Mouse (Mus musculus): ENCODE results near the gene Fgfr2. TPM values are rescaled to one million over a fixed set of nuclear protein-coding genes. Genes with fewer than 3 reads are reported as not detected.

The Fgfr2 gene
- polyA plus RNA-seq, 1 experiment from 2014 or later = 33.9 TPM

DNA sequence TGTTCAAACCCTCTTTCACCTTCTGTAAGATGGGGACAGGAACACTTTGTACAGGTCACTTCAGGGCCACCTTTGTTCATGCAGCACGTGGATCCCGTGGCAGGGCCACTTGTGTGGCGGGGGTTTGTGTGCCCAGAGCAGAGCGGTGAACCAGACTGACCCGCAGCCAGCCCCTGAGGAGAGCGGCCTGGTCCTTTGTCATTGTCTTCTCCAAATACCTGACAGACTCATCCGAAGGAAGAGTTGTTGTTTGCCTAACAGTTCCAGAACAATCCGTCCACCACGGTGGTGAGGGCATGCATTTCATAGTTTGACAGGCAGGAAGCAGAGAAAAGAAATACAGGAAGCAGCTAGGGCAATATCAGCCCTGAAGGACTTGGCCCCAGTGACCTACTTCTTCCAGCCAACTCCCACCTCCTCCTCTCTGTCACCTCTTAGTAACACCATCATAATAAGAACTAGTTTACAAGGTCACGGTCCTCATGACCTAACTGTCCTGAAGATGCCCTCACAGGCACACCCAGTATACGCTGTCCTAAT, 2365.8 kb downstream of the Fgfr2 start:
- no peak overlapping the region for H3K27ac ChIP-seq
- H3K36me3 ChIP-seq = peaks cover 72% of the 10 kb centered on the region
- no peaks in the 10 kb centered on the region for H3K9me3 ChIP-seq
- H3K4me3 ChIP-seq = no peak overlapping the region
- H3K4me1 ChIP-seq (replicated peaks) = peaks cover 32% of the 10 kb centered on the region
- no peak overlapping the region for H3K4me2 ChIP-seq
- 79% methylated on average over 11 of the region's 11 CpGs for WGBS
- H3K9ac ChIP-seq = no peak overlapping the region
- no peak for ATAC-seq (ENCODE audit: low FRiP score)
- no peaks in the 10 kb centered on the region for H3K27me3 ChIP-seq

DNA sequence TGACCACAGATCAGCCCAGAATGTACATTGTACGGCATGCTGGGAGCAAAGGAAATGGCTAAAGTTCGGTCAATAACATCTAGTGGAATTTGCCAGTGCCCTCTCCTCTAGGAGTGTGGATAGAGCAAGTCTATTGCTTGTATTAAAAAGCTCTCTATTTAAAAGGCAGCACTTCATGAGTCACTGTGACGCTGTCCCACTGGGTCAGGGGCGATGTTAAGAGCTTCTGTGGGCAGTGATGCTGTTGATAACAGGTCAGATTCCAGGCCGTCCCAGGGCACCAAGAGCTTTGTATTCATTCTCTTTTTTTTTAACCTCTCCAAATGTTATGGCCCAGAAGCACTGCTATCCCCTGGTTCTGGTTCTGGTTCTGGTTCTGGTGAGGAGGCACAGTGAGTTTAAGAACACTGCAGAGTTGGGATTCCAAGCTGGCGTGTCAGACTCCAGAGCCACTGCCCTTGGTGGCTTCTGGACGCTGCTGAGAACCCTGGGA, 2366.8 kb downstream of the Fgfr2 start:
- peaks cover 76% of the 10 kb centered on the region for H3K36me3 ChIP-seq
- H3K9ac ChIP-seq = no peak overlapping the region
- H3K9me3 ChIP-seq = no peaks in the 10 kb centered on the region
- 76% methylated on average over 7 of the region's 7 CpGs for WGBS
- no peak for ATAC-seq (ENCODE audit: low FRiP score)
- H3K27ac ChIP-seq = peak overlapping the region; percentile 42; the same call in 1 of the 2 replicates
- H3K4me1 ChIP-seq (replicated peaks) = peaks cover 33% of the 10 kb centered on the region
- no peak overlapping the region for H3K4me2 ChIP-seq
- no peaks in the 10 kb centered on the region for H3K27me3 ChIP-seq
- H3K4me3 ChIP-seq = no peak overlapping the region

DNA sequence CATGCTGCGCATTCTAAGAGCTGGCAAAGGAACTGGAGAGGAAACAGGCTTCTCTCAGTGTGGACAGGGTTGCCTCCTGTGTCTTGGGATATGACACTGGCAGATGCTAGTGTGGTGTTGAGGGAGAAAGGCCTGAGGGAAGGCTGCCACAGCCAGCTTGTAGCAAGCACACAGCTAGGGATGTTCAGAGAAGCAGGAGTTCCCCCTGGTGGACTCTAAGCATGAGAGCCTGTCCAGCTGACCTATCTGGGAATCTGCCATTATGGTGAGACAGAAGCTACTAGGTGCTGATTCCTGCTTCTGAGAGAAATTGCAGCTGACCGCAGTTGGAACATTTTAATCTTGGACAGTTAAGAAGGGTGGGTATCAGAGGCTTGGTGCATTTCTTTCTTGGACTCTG, 2368.4 kb downstream of the Fgfr2 start:
- Histone ChIP-seq H3K27ac (peak overlapping the region; percentile 69; the same call in 1 of the 2 replicates), H3K4me2 (no peak overlapping the region), H3K27me3 (no peaks in the 10 kb centered on the region), H3K4me3 (no peak overlapping the region), H3K9ac (0 out of 2 replicates have a peak overlapping the region, but pooled peaks have one; percentile 24), H3K4me1 (replicated peaks) (peaks cover 49% of the 10 kb centered on the region), H3K9me3 (no peaks in the 10 kb centered on the region), H3K36me3 (peaks cover 61% of the 10 kb centered on the region)
- 87% methylated on average over 2 of the region's 2 CpGs for WGBS
- ATAC-seq (ENCODE audit: low FRiP score) = no peak

DNA sequence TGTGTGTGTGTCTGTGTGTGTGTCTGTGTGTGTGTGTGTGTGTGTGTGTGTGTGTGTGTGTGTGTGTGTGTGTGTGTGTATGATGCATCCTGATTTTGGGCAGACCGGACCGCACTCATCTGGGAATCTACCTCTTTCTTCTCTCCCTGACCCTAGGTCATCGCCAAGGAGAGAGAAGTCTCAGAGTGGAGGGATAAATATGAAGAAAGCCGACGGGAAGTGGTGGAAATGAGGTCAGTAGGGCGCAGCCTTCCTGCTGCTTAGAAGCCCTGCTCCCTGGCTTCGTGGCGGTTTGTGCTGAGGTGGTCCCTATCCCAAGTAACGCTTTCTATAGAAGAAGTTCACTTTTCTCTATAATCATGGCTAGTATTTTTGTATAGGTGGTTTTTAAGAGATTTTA, 2371.5 kb downstream of the Fgfr2 start:
- peak overlapping the region; percentile 90; the same call in 1 of the 2 replicates for H3K27ac ChIP-seq
- ATAC-seq (ENCODE audit: low FRiP score) = no peak
- H3K4me3 ChIP-seq = no peak overlapping the region
- H3K36me3 ChIP-seq = peaks cover 57% of the 10 kb centered on the region
- 31% methylated on average over 6 of the region's 9 CpGs for WGBS
- H3K4me1 ChIP-seq (replicated peaks) = peaks cover 70% of the 10 kb centered on the region
- H3K4me2 ChIP-seq = 0 out of 2 replicates have a peak overlapping the region, but pooled peaks have one; percentile 4
- H3K9me3 ChIP-seq = no peaks in the 10 kb centered on the region
- H3K9ac ChIP-seq = no peak overlapping the region
- no peaks in the 10 kb centered on the region for H3K27me3 ChIP-seq

GRCm38 (mm10) chr7:130750752-130751490, 2372.2 kb downstream of the Fgfr2 start:
- Histone ChIP-seq H3K9me3 (no peaks in the 10 kb centered on the region), H3K36me3 (peaks cover 65% of the 10 kb centered on the region), H3K4me3 (no peak overlapping the region), H3K4me1 (replicated peaks) (peaks cover 67% of the 10 kb centered on the region), H3K27me3 (no peaks in the 10 kb centered on the region), H3K27ac (peak overlapping the region; percentile 90), H3K4me2 (no peak overlapping the region), H3K9ac (no peak overlapping the region)
- peak; percentile 71 for ATAC-seq (ENCODE audit: low FRiP score)
- 15% methylated on average over 17 of the region's 17 CpGs for WGBS

DNA sequence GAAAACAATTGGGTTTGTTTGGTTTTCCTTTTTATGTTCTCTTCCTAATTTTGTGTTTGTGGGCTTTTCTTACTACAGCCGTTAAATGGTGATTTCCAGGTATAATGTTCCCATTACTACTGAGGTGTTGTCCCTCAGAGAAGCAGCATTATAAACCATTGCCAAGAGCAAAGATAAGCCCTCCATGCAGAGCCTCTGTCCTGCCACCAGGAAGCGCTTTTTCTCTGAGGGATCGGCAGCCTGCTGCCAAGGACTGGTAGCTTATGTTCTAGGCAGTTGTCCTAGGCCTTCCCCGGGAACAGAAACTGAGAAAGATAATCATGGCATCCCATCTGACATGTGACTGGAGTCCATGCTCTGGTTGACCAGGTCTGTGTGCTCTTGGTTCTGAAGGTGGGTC, 2374.0 kb downstream of the Fgfr2 start:
- Histone ChIP-seq H3K4me1 (replicated peaks) (peaks cover 53% of the 10 kb centered on the region), H3K9ac (no peak overlapping the region), H3K36me3 (peaks cover 68% of the 10 kb centered on the region), H3K27me3 (no peaks in the 10 kb centered on the region), H3K4me3 (no peak overlapping the region), H3K4me2 (no peak overlapping the region), H3K27ac (peak overlapping the region; percentile 90), H3K9me3 (no peaks in the 10 kb centered on the region)
- WGBS = 87% methylated on average over 4 of the region's 4 CpGs
- ATAC-seq (ENCODE audit: low FRiP score) = no peak

DNA sequence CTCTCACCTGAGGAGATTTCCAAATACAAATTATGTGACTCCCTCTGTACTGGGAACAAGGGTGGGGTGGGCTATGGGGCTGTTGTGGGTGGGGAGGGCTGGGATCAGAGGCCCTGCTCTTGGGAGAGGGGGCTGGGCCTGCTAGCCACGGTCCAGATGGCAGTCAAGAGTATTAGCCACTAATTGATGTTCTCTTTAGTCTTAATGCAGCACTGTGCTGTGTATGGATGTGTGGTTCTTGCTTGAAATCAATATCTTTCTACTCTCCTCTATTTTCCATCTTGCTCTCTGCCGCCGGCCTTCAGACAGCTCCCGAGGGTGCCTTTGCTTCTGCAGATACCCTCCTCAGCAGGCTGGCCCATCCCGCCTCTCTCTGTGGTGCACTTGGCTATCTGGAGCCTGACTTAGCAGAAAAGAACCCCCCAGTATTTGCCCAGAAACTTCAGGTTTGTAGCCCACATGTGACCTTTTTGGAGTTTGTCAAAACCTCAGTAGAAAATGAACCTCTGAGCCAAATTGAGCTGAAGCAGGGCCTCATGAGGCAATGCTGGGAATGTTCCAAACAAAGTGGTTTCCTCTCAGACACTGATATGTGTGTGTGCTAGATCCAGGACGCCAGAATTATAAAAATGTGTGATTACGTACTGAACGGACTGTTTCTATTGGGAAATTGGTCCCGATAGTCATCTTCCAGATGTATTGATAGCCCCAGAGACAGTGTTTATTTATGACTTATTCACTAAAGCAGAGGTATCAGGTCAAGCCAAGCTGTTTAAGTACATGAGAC, 2379.7 kb downstream of the Fgfr2 start:
- H3K4me3 ChIP-seq = no peak overlapping the region
- no peaks in the 10 kb centered on the region for H3K9me3 ChIP-seq
- ATAC-seq (ENCODE audit: low FRiP score) = no peak
- peaks cover 17% of the 10 kb centered on the region for H3K4me1 ChIP-seq (replicated peaks)
- no peak overlapping the region for H3K9ac ChIP-seq
- 74% methylated on average over 9 of the region's 9 CpGs for WGBS
- no peaks in the 10 kb centered on the region for H3K27me3 ChIP-seq
- H3K27ac ChIP-seq = peak overlapping the region; percentile 52
- H3K36me3 ChIP-seq = peaks cover 94% of the 10 kb centered on the region
- H3K4me2 ChIP-seq = no peak overlapping the region

DNA sequence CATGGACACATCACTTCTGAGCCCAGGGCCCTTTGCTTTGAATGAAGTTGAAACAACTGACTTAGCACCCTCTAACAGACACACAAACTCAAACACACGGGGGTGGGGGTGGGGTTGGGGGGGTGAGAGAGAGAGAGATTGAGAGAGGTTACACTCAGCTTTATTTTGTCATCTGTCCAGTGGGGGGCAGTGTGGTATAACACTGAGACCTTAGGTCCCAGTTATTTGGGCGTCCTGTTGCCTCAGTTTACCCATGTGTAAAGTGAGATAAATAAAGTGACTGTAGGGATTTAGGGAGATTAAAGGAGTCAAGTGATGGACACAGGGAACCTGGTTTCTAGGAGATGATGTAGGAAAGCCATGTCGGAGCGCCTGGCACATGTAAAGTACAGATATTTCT, 2382.1 kb downstream of the Fgfr2 start:
- Histone ChIP-seq H3K9ac (no peak overlapping the region), H3K27me3 (no peaks in the 10 kb centered on the region), H3K4me2 (no peak overlapping the region), H3K4me3 (no peak overlapping the region), H3K9me3 (no peaks in the 10 kb centered on the region), H3K27ac (no peak overlapping the region), H3K36me3 (peaks cover 99% of the 10 kb centered on the region), H3K4me1 (replicated peaks) (peaks cover 8% of the 10 kb centered on the region; the same call in 1 of the 2 replicates)
- WGBS = 90% methylated on average over 4 of the region's 4 CpGs
- no peak for ATAC-seq (ENCODE audit: low FRiP score)

DNA sequence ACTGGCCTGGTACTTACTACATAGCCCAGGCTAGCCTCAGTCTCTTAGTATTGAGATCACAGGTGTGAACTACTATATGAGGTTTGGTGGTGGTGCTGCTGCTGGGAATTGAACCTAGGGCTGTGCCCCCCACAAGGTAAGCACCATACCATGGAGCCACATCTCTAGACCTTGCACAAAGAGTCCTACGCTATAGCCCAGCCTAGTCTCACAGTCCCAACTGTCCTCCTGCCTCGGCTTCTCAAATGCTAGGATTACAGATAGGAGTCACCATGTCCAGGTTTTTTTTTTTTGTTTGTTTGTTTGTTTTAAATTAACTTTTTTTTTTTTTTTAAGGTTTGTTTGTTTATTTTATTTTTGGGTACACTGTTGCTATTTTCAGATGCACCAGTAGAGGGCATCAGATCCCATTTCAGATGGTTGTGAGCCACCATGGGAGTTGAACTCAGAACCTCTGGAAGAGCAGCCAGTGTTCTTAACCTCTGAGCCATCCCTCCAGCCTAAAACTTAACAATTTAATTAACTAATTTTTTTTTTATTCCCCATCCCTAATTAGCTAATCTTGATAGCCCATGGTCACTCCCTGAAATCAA, 2388.9 kb downstream of the Fgfr2 start:
- Histone ChIP-seq H3K4me2 (no peak overlapping the region), H3K27ac (no peak overlapping the region), H3K9me3 (no peaks in the 10 kb centered on the region), H3K9ac (no peak overlapping the region), H3K36me3 (peaks cover 67% of the 10 kb centered on the region), H3K4me1 (replicated peaks) (peaks cover 20% of the 10 kb centered on the region), H3K27me3 (no peaks in the 10 kb centered on the region), H3K4me3 (no peak overlapping the region)
- WGBS = 98% methylated on average over 2 of the region's 2 CpGs
- ATAC-seq (ENCODE audit: low FRiP score) = no peak

DNA sequence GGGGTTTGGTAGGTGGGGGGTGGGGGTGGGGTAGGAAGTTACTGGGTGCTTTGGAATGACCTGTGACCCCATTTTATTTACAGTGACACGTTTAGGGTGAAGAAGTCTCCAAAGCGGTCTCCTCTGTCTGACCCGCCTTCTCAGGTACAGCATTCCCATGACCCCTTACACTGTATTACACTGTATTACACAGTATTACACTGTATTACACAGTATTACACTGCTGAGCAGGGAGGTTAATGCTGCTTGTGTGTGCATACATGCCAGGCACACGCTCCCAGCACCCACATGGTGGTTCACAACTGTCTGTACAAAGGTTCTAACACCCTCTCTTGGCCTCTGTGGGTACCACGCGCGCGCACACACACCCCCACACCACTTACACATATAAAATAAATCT, 2389.7 kb downstream of the Fgfr2 start:
- no peaks in the 10 kb centered on the region for H3K9me3 ChIP-seq
- no peak overlapping the region for H3K4me3 ChIP-seq
- H3K27ac ChIP-seq = peak overlapping the region; percentile 82; the same call in 1 of the 2 replicates
- no peak overlapping the region for H3K4me2 ChIP-seq
- peaks cover 68% of the 10 kb centered on the region for H3K36me3 ChIP-seq
- H3K27me3 ChIP-seq = no peaks in the 10 kb centered on the region
- H3K4me1 ChIP-seq (replicated peaks) = peaks cover 20% of the 10 kb centered on the region
- H3K9ac ChIP-seq = no peak overlapping the region
- peak; percentile 57; the same call in 1 of the 2 replicates for ATAC-seq (ENCODE audit: low FRiP score)
- 95% methylated on average over 8 of the region's 8 CpGs for WGBS

DNA sequence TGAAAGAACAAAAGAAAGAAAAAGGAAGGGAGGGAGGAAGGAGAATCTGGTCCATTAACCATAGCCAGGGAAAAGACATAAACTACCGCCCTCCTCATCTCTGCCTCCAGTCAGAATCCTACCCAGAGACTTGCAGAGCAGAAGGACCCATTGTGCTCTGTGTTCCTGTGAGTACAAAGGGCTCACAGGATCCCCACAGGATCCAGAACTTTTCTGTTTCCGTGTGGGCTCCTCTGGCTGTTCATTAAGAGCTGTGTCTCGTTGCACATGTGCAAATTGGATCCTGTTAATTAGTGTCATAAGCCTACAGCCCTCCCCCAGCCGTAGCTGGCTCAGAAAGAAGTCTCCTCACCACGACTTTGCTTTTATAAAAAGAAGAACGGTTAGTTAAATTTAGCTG, 2390.2 kb downstream of the Fgfr2 start:
- Histone ChIP-seq H3K4me2 (no peak overlapping the region), H3K4me3 (no peak overlapping the region)
- WGBS = 36% methylated on average over 6 of the region's 6 CpGs

GRCm38 (mm10) chr7:130731792-130732191, 2391.4 kb downstream of the Fgfr2 start:
- H3K9ac ChIP-seq = peak overlapping the region; percentile 39; the same call in 1 of the 2 replicates

More for the DNA sequence above, 2390.2 kb downstream of the Fgfr2 start:
- Histone ChIP-seq H3K27me3 (no peaks in the 10 kb centered on the region), H3K27ac (peak overlapping the region; percentile 82), H3K9me3 (no peaks in the 10 kb centered on the region), H3K9ac (no peak overlapping the region; the same call in 1 of the 2 replicates), H3K4me1 (replicated peaks) (peaks cover 20% of the 10 kb centered on the region), H3K36me3 (peaks cover 67% of the 10 kb centered on the region)
- ATAC-seq (ENCODE audit: low FRiP score) = no peak

More at GRCm38 (mm10) chr7:130731792-130732191, 2391.4 kb downstream of the Fgfr2 start:
- H3K4me2 ChIP-seq = no peak overlapping the region
- H3K36me3 ChIP-seq = peaks cover 64% of the 10 kb centered on the region
- H3K27ac ChIP-seq = peak overlapping the region; percentile 74
- H3K9me3 ChIP-seq = no peaks in the 10 kb centered on the region
- no peak overlapping the region for H3K4me3 ChIP-seq
- H3K4me1 ChIP-seq (replicated peaks) = peaks cover 24% of the 10 kb centered on the region
- ATAC-seq (ENCODE audit: low FRiP score) = no peak
- H3K27me3 ChIP-seq = no peaks in the 10 kb centered on the region
- WGBS = 77% methylated on average over 7 of the region's 7 CpGs
